Mouse (Mus musculus) stomach, embryonic 14.5 days (tissue): ENCODE data around the gene Neurl4. TPM values are rescaled to one million over a fixed set of nuclear protein-coding genes. Genes with fewer than 3 reads are reported as not detected.
A peak's percentile ranks its signal among the peaks of the same experiment; 100 is the strongest.
"Not testable (repeated sequence)": the region's sequence is repeated elsewhere in the genome, so short reads cannot be mapped to it uniquely, and the experiment has no call there.

Experiments
- ATAC-seq: fragments of 200-750 bp; cut with Nextera tagmentation; 2 replicates; pipeline ENCODE4 v1.8.0; 2017; ENCODE audit warnings: low read depth, moderate TSS enrichment; ENCODE audit not compliant: insufficient number of reproducible peaks, insufficient read depth, low FRiP score
- H3K27ac ChIP-seq: fragments of 300-500 bp; sonication (generic); 2 replicates; pipeline ENCODE4 v1.5.1; 2014; ENCODE audit warnings: mild to moderate bottlenecking, low read length, moderate library complexity, mixed read lengths
- H3K27me3 ChIP-seq: fragments of 300-500 bp; sonication (generic); 2 replicates; pipeline ENCODE4 v1.6.1; 2014; ENCODE audit warnings: low read length, control low read depth, mixed read lengths; ENCODE audit not compliant: control insufficient read depth, insufficient read depth
- H3K36me3 ChIP-seq: fragments of 300-500 bp; sonication (generic); 2 replicates; pipeline ENCODE4 v1.6.1; 2014; ENCODE audit warnings: mild to moderate bottlenecking, control low read depth, low read length, moderate library complexity, mixed read lengths; ENCODE audit not compliant: control insufficient read depth, insufficient read depth
- H3K4me1 ChIP-seq: fragments of 300-500 bp; sonication (generic); 2 replicates; pipeline ENCODE4 v1.6.1; 2014; ENCODE audit warnings: low read length, control low read depth, mixed read lengths; ENCODE audit not compliant: control insufficient read depth, insufficient read depth
- H3K4me2 ChIP-seq: fragments of 300-500 bp; sonication (generic); replicated peaks from 2 replicates; pipeline ENCODE4 v1.6.1; 2014; ENCODE audit warnings: low read depth, low read length, control low read depth
- H3K4me3 ChIP-seq: fragments of 300-500 bp; sonication (generic); 2 replicates; pipeline ENCODE4 v1.5.1; 2014; ENCODE audit warnings: low read depth, low read length, control low read depth
- H3K9ac ChIP-seq: fragments of 300-500 bp; sonication (generic); replicated peaks from 2 replicates; pipeline ENCODE4 v1.6.1; 2014; ENCODE audit warnings: low read depth, mild to moderate bottlenecking, control low read depth, low read length, moderate library complexity, mixed read lengths
- H3K9me3 ChIP-seq: fragments of 300-500 bp; sonication (generic); 2 replicates; pipeline ENCODE4 v1.6.1; 2016; ENCODE audit warnings: low read depth, low read length, control low read depth; ENCODE audit not compliant: control insufficient read depth
- WGBS: fragments of 180-500 bp; shearing (Covaris S2); extraction: QIAGEN DNeasy Blood & Tissue Kit; methylation state at CpG from one replicate; pipeline ENCODE4 v1.1.7; 2014; 5-methylcytosine and 5-hydroxymethylcytosine counted together
- polyA plus RNA-seq: library from polyadenylated mRNA; unstranded; fragments of >200 nt; fragmentation: Nextera tagmentation; extraction: Ambion mirVana; gene quantifications from 2 replicates; pipeline ENCODE4 v1.2.1, GENCODE M21; 2014

The Neurl4 gene
- polyA plus RNA-seq: 12.6 and 12.7 TPM in 2 replicates

- Histone ChIP-seq H3K9ac (peak within 1 kb of the TSS; percentile 93), H3K27ac (peak within 1 kb of the TSS; percentile 97), H3K4me1 (peaks cover 12% of the 10 kb centered on the region), H3K4me3 (peak within 1 kb of the TSS; percentile 79), H3K9me3 (no peaks in the 10 kb centered on the region), H3K27me3 (no peaks in the 10 kb centered on the region), H3K4me2 (peak within 1 kb of the TSS; percentile 97), H3K36me3 (peaks cover 15% of the 10 kb centered on the region)
- WGBS: under 1% methylated on average over 38 of the region's 38 CpGs
- ATAC-seq: peak; percentile 94
Measured at GRCm38 (mm10) chr11:69900471-69901405, at the start of gene Neurl4, which contains the start of gene 2810408A11Rik. TSS of gene Neurl4 (plus strand) at chr11:69901072. TSS of gene 2810408A11Rik (minus strand) at chr11:69900987.

GRCm38 (mm10) chr11:69853994-69854393 lies 46.9 kb upstream of the Neurl4 start:
- no peaks in the 10 kb centered on the region for H3K9me3 ChIP-seq
- no peak overlapping the region for H3K27ac ChIP-seq
- peak; percentile 65; the same call in 1 of the 2 replicates for ATAC-seq
- no peak overlapping the region for H3K4me3 ChIP-seq
- WGBS: 60% methylated on average over 7 of the region's 7 CpGs
- H3K4me2 ChIP-seq: no peak overlapping the region
- H3K27me3 ChIP-seq: 0 out of 2 replicates have a peak, but pooled peaks cover 4% of the 10 kb centered on the region
- no peaks in the 10 kb centered on the region for H3K4me1 ChIP-seq
- peaks cover 28% of the 10 kb centered on the region; the same call in 1 of the 2 replicates for H3K36me3 ChIP-seq
- H3K9ac ChIP-seq: no peak overlapping the region

- Histone ChIP-seq H3K27ac (no peak overlapping the region), H3K36me3 (peaks cover 22% of the 10 kb centered on the region; the same call in 1 of the 2 replicates), H3K9ac (no peak overlapping the region), H3K4me1 (no peaks in the 10 kb centered on the region), H3K9me3 (no peaks in the 10 kb centered on the region), H3K4me3 (no peak overlapping the region), H3K27me3 (0 out of 2 replicates have a peak, but pooled peaks cover 4% of the 10 kb centered on the region), H3K4me2 (no peak overlapping the region)
- WGBS: 78% methylated on average over 10 of the region's 10 CpGs
- no peak for ATAC-seq
Measured at GRCm38 (mm10) chr11:69854680-69855079, 46.2 kb upstream of the Neurl4 start.

GRCm38 (mm10) chr11:69855347-69855746 lies 45.5 kb upstream of the Neurl4 start:
- H3K4me3 ChIP-seq: no peak overlapping the region
- H3K9me3 ChIP-seq: no peaks in the 10 kb centered on the region
- 0 out of 2 replicates have a peak, but pooled peaks cover 4% of the 10 kb centered on the region for H3K27me3 ChIP-seq
- H3K27ac ChIP-seq: no peak overlapping the region
- H3K4me2 ChIP-seq: no peak overlapping the region
- no peak for ATAC-seq
- H3K36me3 ChIP-seq: peaks cover 15% of the 10 kb centered on the region; the same call in 1 of the 2 replicates
- H3K4me1 ChIP-seq: no peaks in the 10 kb centered on the region
- 35% methylated on average over 16 of the region's 16 CpGs for whole genome bisulfite sequencing
- no peak overlapping the region for H3K9ac ChIP-seq

- H3K9me3 ChIP-seq: no peaks in the 10 kb centered on the region
- peak within 1 kb of the TSS; percentile 35 for H3K4me2 ChIP-seq
- H3K27ac ChIP-seq: peak within 1 kb of the TSS; percentile 63; the same call in 1 of the 2 replicates
Measured at GRCm38 (mm10) chr11:69858113-69858998, 42.5 kb upstream of the Neurl4 start, which contains the start of gene Tnk1. TSS of gene Tnk1 (minus strand) at chr11:69858730.

GRCm38 (mm10) chr11:69863729-69864128 lies 37.1 kb upstream of the Neurl4 start:
- H3K27ac ChIP-seq, H3K27me3 ChIP-seq, H3K36me3 ChIP-seq, H3K9ac ChIP-seq, H3K4me1 ChIP-seq, H3K4me3 ChIP-seq, ATAC-seq, H3K9me3 ChIP-seq, H3K4me2 ChIP-seq: not testable (repeated sequence)
- WGBS: 66% methylated on average over 3 of the region's 3 CpGs

More at GRCm38 (mm10) chr11:69858113-69858998, 42.5 kb upstream of the Neurl4 start, which contains the start of gene Tnk1:
- H3K27me3 ChIP-seq: 0 out of 2 replicates have a peak, but pooled peaks cover 4% of the 10 kb centered on the region
- 16% methylated on average over 30 of the region's 30 CpGs for WGBS
- ATAC-seq: peak; percentile 83
- H3K4me1 ChIP-seq: no peaks in the 10 kb centered on the region
- peak within 1 kb of the TSS; percentile 27 for H3K4me3 ChIP-seq
- peak within 1 kb of the TSS; percentile 28; the same call in 1 of the 2 replicates for H3K9ac ChIP-seq
- no peaks in the 10 kb centered on the region for H3K36me3 ChIP-seq

GRCm38 (mm10) chr11:69864138-69864860 lies 36.6 kb upstream of the Neurl4 start:
- no peak overlapping the region for H3K4me3 ChIP-seq
- WGBS: 52% methylated on average over 8 of the region's 8 CpGs
- no peak overlapping the region for H3K27ac ChIP-seq
- H3K4me1 ChIP-seq: no peaks in the 10 kb centered on the region
- H3K9ac ChIP-seq: no peak overlapping the region
- H3K27me3 ChIP-seq: no peaks in the 10 kb centered on the region
- no peaks in the 10 kb centered on the region for H3K36me3 ChIP-seq
- no peak for ATAC-seq
- H3K9me3 ChIP-seq: no peaks in the 10 kb centered on the region
- H3K4me2 ChIP-seq: no peak overlapping the region
